Mouse (Mus musculus) neural tube, embryonic 12.5 days (tissue): ENCODE data around the gene Vat1. TPM values are rescaled to one million over a fixed set of nuclear protein-coding genes. Genes with fewer than 3 reads are reported as not detected.

Experiments
- ATAC-seq: fragments of 200-750 bp; cut with Nextera tagmentation; 2 replicates; pipeline ENCODE4 v1.8.0; 2017; ENCODE audit warnings: low read depth, mild to moderate bottlenecking, moderate TSS enrichment, moderate library complexity; ENCODE audit not compliant: low FRiP score
- H3K27ac ChIP-seq: fragments of 300-500 bp; sonication (generic); 2 replicates; pipeline ENCODE4 v1.5.1; 2016
- H3K27me3 ChIP-seq: fragments of 300-500 bp; sonication (generic); replicated peaks from 2 replicates; pipeline ENCODE4 v1.6.1; 2016; ENCODE audit warnings: mild to moderate bottlenecking
- H3K36me3 ChIP-seq: fragments of 300-500 bp; sonication (generic); 2 replicates; pipeline ENCODE4 v1.6.1; 2016; ENCODE audit warnings: mild to moderate bottlenecking
- H3K4me1 ChIP-seq: fragments of 300-500 bp; sonication (generic); 2 replicates; pipeline ENCODE4 v1.6.1; 2016
- H3K4me2 ChIP-seq: fragments of 300-500 bp; sonication (generic); replicated peaks from 2 replicates; pipeline ENCODE4 v1.6.1; 2016; ENCODE audit warnings: mild to moderate bottlenecking
- H3K4me3 ChIP-seq: fragments of 300-500 bp; sonication (generic); 2 replicates; pipeline ENCODE4 v1.5.1; 2016
- H3K9ac ChIP-seq: fragments of 300-500 bp; sonication (generic); 2 replicates; pipeline ENCODE4 v1.6.1; 2016; ENCODE audit warnings: mild to moderate bottlenecking
- H3K9me3 ChIP-seq: fragments of 300-500 bp; sonication (generic); 2 replicates; pipeline ENCODE4 v1.6.1; 2016; ENCODE audit warnings: mild to moderate bottlenecking
- WGBS: fragments of 180-500 bp; shearing (Covaris S2); methylation state at CpG from one replicate; pipeline ENCODE4 v1.1.7; 2016; 5-methylcytosine and 5-hydroxymethylcytosine counted together
- polyA plus RNA-seq: library from polyadenylated mRNA; unstranded; fragments of >200 nt; fragmentation: Nextera tagmentation; extraction: Ambion mirVana; gene quantifications from 2 replicates; pipeline ENCODE4 v1.2.1, GENCODE M21; 2016

Vat1 gene
- polyA plus RNA-seq, 1 experiment from 2014 or later, result 71.6 TPM

GRCm38 (mm10) chr11:101464211-101465100 is 1.6 kb downstream of the Vat1 start, which contains the start of gene Rnd2:
Rnd2 (plus strand) TSS chr11:101464999.
- 16% methylated on average over 12 of the region's 12 CpGs for WGBS
- ATAC-seq, result no peak
- Histone ChIP-seq H3K4me3 (peak within 1 kb of the TSS; percentile 85), H3K27ac (peak within 1 kb of the TSS; percentile 66), H3K9ac (peak within 1 kb of the TSS; percentile 78), H3K4me2 (peak within 1 kb of the TSS; percentile 90), H3K4me1 (peaks cover 49% of the 10 kb centered on the region), H3K36me3 (peaks cover 32% of the 10 kb centered on the region), H3K9me3 (no peaks in the 10 kb centered on the region), H3K27me3 (no peaks in the 10 kb centered on the region)

GRCm38 (mm10) chr11:101462583-101463440 is 3.2 kb downstream of the Vat1 start:
- Histone ChIP-seq H3K4me2 (peak overlapping the region; percentile 90), H3K4me1 (peaks cover 41% of the 10 kb centered on the region), H3K27ac (no peak overlapping the region), H3K36me3 (peaks cover 49% of the 10 kb centered on the region), H3K9ac (no peak overlapping the region), H3K4me3 (no peak overlapping the region), H3K9me3 (no peaks in the 10 kb centered on the region), H3K27me3 (no peaks in the 10 kb centered on the region)
- ATAC-seq, result no peak
- WGBS, result 36% methylated on average over 13 of the region's 13 CpGs

GRCm38 (mm10) chr11:101462141-101462540 is 3.9 kb downstream of the Vat1 start:
- Histone ChIP-seq H3K9ac (no peak overlapping the region), H3K4me2 (peak overlapping the region; percentile 90; the same call in 1 of the 2 replicates), H3K4me1 (peaks cover 38% of the 10 kb centered on the region), H3K4me3 (no peak overlapping the region), H3K36me3 (peaks cover 55% of the 10 kb centered on the region), H3K9me3 (no peaks in the 10 kb centered on the region), H3K27me3 (no peaks in the 10 kb centered on the region), H3K27ac (no peak overlapping the region)
- WGBS, result 69% methylated on average over 14 of the region's 14 CpGs
- ATAC-seq, result no peak

GRCm38 (mm10) chr11:101460321-101460720 is 5.7 kb downstream of the Vat1 start:
- no peaks in the 10 kb centered on the region for H3K9me3 ChIP-seq
- peaks cover 33% of the 10 kb centered on the region for H3K4me1 ChIP-seq
- H3K27ac ChIP-seq, result no peak overlapping the region
- no peak overlapping the region for H3K4me2 ChIP-seq
- no peaks in the 10 kb centered on the region for H3K27me3 ChIP-seq
- peaks cover 55% of the 10 kb centered on the region for H3K36me3 ChIP-seq
- no peak overlapping the region for H3K4me3 ChIP-seq
- no peak for ATAC-seq
- 90% methylated on average over 15 of the region's 15 CpGs for WGBS
- no peak overlapping the region for H3K9ac ChIP-seq

- Histone ChIP-seq H3K27ac (no peak overlapping the region), H3K36me3 (peaks cover 55% of the 10 kb centered on the region), H3K4me1 (peaks cover 30% of the 10 kb centered on the region), H3K4me2 (no peak overlapping the region), H3K27me3 (no peaks in the 10 kb centered on the region), H3K9me3 (no peaks in the 10 kb centered on the region), H3K4me3 (no peak overlapping the region), H3K9ac (no peak overlapping the region)
- 54% methylated on average over 6 of the region's 6 CpGs for WGBS
- no peak for ATAC-seq
Measured at GRCm38 (mm10) chr11:101459716-101460115, 6.3 kb downstream of the Vat1 start.

- peaks cover 19% of the 10 kb centered on the region for H3K4me1 ChIP-seq
- H3K36me3 ChIP-seq, result peaks cover 55% of the 10 kb centered on the region
- no peak overlapping the region for H3K27ac ChIP-seq
- H3K4me3 ChIP-seq, result no peak overlapping the region
- no peaks in the 10 kb centered on the region for H3K9me3 ChIP-seq
- WGBS, result 80% methylated on average over 12 of the region's 12 CpGs
- no peaks in the 10 kb centered on the region for H3K27me3 ChIP-seq
- H3K4me2 ChIP-seq, result no peak overlapping the region
- no peak for ATAC-seq
- H3K9ac ChIP-seq, result no peak overlapping the region
Measured at GRCm38 (mm10) chr11:101458217-101458616, 7.8 kb downstream of the Vat1 start.

- Histone ChIP-seq H3K36me3 (peaks cover 54% of the 10 kb centered on the region), H3K9me3 (no peaks in the 10 kb centered on the region), H3K27me3 (no peaks in the 10 kb centered on the region), H3K27ac (no peak overlapping the region), H3K4me2 (no peak overlapping the region), H3K4me3 (no peak overlapping the region), H3K4me1 (peaks cover 14% of the 10 kb centered on the region), H3K9ac (no peak overlapping the region)
- ATAC-seq, result no peak
- 89% methylated on average over 9 of the region's 9 CpGs for WGBS
Measured at GRCm38 (mm10) chr11:101457631-101458030, 8.4 kb downstream of the Vat1 start.

- Histone ChIP-seq H3K9ac (no peak overlapping the region), H3K4me2 (no peak overlapping the region), H3K4me3 (no peak overlapping the region), H3K36me3 (peaks cover 35% of the 10 kb centered on the region), H3K27ac (no peak overlapping the region), H3K4me1 (peaks cover 7% of the 10 kb centered on the region), H3K9me3 (no peaks in the 10 kb centered on the region), H3K27me3 (no peaks in the 10 kb centered on the region)
- WGBS, result 88% methylated on average over 7 of the region's 7 CpGs
- no peak for ATAC-seq
Measured at GRCm38 (mm10) chr11:101455627-101456026, 10.4 kb downstream of the Vat1 start.

GRCm38 (mm10) chr11:101454702-101455101 is 11.3 kb downstream of the Vat1 start:
- Histone ChIP-seq H3K36me3 (peaks cover 25% of the 10 kb centered on the region), H3K9me3 (no peaks in the 10 kb centered on the region), H3K27ac (no peak overlapping the region), H3K9ac (no peak overlapping the region), H3K4me2 (no peak overlapping the region), H3K4me1 (peaks cover 7% of the 10 kb centered on the region), H3K4me3 (no peak overlapping the region), H3K27me3 (no peaks in the 10 kb centered on the region)
- ATAC-seq, result no peak
- 61% methylated on average over 6 of the region's 6 CpGs for WGBS

GRCm38 (mm10) chr11:101452093-101452774 is 13.8 kb downstream of the Vat1 start:
- peaks cover 7% of the 10 kb centered on the region for H3K4me1 ChIP-seq
- WGBS, result 77% methylated on average over 10 of the region's 10 CpGs
- no peak for ATAC-seq
- no peak overlapping the region for H3K4me2 ChIP-seq
- H3K9ac ChIP-seq, result no peak overlapping the region
- no peak overlapping the region for H3K27ac ChIP-seq
- H3K36me3 ChIP-seq, result peaks cover under 1% of the 10 kb centered on the region
- no peaks in the 10 kb centered on the region for H3K27me3 ChIP-seq
- H3K4me3 ChIP-seq, result no peak overlapping the region
- H3K9me3 ChIP-seq, result no peaks in the 10 kb centered on the region

- Histone ChIP-seq H3K36me3 (peaks cover under 1% of the 10 kb centered on the region; the same call in 1 of the 2 replicates), H3K9ac (no peak overlapping the region), H3K4me3 (no peak overlapping the region), H3K4me2 (no peak overlapping the region), H3K27ac (no peak overlapping the region), H3K9me3 (no peaks in the 10 kb centered on the region), H3K4me1 (peaks cover 7% of the 10 kb centered on the region), H3K27me3 (no peaks in the 10 kb centered on the region)
- no peak for ATAC-seq
- WGBS, result 93% methylated on average over 10 of the region's 10 CpGs
Measured at GRCm38 (mm10) chr11:101451536-101451935, 14.5 kb downstream of the Vat1 start.

- Histone ChIP-seq H3K4me3 (no peak overlapping the region), H3K27ac (no peak overlapping the region), H3K27me3 (no peaks in the 10 kb centered on the region), H3K9me3 (no peaks in the 10 kb centered on the region), H3K4me2 (no peak overlapping the region), H3K36me3 (peaks cover 8% of the 10 kb centered on the region), H3K9ac (no peak overlapping the region), H3K4me1 (peaks cover 7% of the 10 kb centered on the region)
- ATAC-seq, result no peak
- 85% methylated on average over 3 of the region's 3 CpGs for WGBS
Measured at GRCm38 (mm10) chr11:101450394-101450793, 15.6 kb downstream of the Vat1 start.
